Mouse (Mus musculus) 3T3-L1 (cell line): Measurements from ENCODE around the gene Actn1.

ENCODE experiments used
- DNase-seq: peaks from one replicate; pipeline ENCODE4 v3.0.0-alpha.2; 2015; ENCODE audit warnings: low read depth, low spot score

Actn1 gene

GRCm38 (mm10) chr12:80136264-80136930 lies 123.8 kb downstream of the Actn1 start:
- no peak for DNase-seq

- no peak for DNase-seq
These were observed 125.0 kb downstream of the Actn1 start for GRCm38 (mm10) chr12:80135173-80135572.

- peak; percentile 50 for DNase-seq
These were observed 127.1 kb downstream of the Actn1 start for GRCm38 (mm10) chr12:80133011-80133545.

- peak; percentile 73 for DNase-seq
These were observed 127.7 kb downstream of the Actn1 start for GRCm38 (mm10) chr12:80132250-80133003.

- no peak for DNase-seq
These were observed 128.6 kb downstream of the Actn1 start for GRCm38 (mm10) chr12:80131359-80132249.

- no peak for DNase-seq
These were observed 129.4 kb downstream of the Actn1 start for GRCm38 (mm10) chr12:80130558-80131358.

GRCm38 (mm10) chr12:80129531-80129930 lies 130.6 kb downstream of the Actn1 start:
- DNase-seq: peak; percentile 34

- no peak for DNase-seq
These were observed 132.9 kb downstream of the Actn1 start for GRCm38 (mm10) chr12:80127191-80127762.

GRCm38 (mm10) chr12:80125316-80125715 lies 134.9 kb downstream of the Actn1 start:
- DNase-seq: no peak

- DNase-seq: no peak
These were observed 135.4 kb downstream of the Actn1 start for GRCm38 (mm10) chr12:80124756-80125155.

GRCm38 (mm10) chr12:80124211-80124610 lies 136.0 kb downstream of the Actn1 start:
- no peak for DNase-seq

GRCm38 (mm10) chr12:80123227-80123803 lies 136.9 kb downstream of the Actn1 start:
- no peak for DNase-seq

- DNase-seq: no peak
These were observed 138.7 kb downstream of the Actn1 start for GRCm38 (mm10) chr12:80121438-80121837.

- DNase-seq: no peak
These were observed 141.6 kb downstream of the Actn1 start for GRCm38 (mm10) chr12:80118588-80118987.
